Mouse (Mus musculus): ENCODE results near the gene Map4k1.
A peak's percentile ranks its signal among the peaks of the same experiment; 100 is the strongest.

The Map4k1 gene

DNA sequence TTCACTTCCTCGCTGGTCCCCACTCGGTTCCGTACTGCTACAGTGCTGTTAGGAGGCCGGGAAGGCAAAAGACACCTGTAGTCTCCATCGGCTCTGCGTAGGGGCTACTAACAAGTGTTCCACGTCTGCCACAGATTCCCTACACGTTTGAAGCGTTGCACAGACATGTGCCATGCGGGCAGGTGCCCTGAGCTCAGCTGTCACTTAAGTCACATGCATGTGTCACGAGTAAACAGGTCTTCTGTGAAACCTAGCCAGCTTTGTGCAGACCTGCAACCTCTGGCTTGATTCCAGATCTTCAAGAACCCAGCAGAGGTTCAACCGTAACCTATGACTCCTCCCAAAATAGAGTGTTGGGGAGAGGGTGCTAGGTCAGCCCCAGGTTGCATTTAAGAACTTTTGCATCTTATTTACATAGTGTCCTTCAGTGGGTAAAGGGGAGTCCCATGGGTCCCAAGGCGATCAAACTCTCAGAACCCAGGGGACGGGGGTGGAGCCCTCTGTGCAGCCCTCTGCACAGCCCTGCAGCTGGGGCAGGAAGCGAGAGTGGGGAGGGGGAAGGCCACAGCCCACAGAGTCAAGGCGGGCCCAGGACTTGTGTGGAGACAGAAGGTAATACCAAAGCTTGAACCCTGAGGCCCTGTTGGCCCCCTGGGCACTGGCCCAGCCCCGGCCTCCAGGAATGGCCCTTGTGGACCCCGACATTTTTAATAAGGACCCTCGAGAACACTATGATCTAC lies 594 bp downstream of the Map4k1 start:
- peak; percentile 24 to 26 for DNase-seq

DNA sequence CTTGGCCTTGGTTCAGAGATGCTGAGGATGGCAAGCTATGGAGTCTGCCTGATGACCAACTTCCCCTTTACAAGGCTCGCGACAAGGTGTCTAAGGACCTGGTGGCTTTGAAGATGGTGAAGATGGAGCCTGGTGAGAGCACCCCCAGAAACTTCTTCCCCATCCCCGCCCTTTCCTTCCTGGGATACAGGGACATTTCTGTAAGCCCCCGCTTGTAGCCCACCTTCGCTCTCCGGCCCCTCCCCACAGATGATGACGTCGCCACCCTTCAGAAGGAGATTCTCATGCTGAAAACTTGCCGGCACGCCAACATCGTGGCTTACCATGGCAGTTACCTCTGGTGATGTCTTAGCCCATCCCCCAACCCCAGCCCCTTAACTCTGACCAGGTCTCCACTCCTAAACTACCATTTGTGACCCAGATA lies 1.3 kb downstream of the Map4k1 start:
- DNase-seq = peak; percentile 28 to 30

DNA sequence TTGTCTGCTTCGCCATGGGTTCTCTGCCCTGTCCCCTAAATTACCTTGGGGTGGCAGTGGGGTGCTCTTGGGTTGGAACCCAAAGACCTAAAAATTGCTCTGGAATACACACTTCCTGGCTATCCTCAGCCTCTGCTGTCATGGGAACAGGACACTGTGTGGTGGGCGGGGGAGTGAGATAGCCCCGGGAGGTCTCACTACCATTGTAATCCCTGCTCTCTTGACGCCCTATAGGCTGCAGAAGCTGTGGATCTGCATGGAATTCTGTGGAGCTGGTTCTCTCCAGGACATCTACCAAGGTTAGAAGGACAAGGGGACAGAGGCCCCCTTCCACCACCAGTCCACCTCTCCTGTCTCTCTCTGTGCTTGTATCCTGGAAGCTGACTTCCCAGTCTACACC lies 2.0 kb downstream of the Map4k1 start:
- no peak for DNase-seq

DNA sequence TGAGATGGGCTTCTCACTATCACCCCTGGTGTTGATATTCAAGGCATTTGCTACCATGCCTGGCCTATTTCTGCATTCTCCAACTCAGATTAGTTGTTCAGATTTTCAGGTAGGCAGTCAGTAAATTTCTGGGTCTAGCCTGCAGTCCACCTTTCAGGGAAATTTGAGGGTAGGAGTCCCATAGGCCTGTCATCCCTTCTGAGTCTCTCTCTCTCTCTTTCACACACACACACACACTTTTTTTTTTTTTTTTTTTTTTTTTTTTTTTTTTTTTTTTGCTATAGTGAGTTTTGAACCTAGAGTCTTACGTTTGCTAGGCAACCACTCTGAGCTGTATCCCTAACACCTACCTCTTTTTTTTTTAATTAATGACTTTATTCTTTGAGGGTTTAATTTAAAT lies 2.6 kb downstream of the Map4k1 start:
- DNase-seq = no peak

DNA sequence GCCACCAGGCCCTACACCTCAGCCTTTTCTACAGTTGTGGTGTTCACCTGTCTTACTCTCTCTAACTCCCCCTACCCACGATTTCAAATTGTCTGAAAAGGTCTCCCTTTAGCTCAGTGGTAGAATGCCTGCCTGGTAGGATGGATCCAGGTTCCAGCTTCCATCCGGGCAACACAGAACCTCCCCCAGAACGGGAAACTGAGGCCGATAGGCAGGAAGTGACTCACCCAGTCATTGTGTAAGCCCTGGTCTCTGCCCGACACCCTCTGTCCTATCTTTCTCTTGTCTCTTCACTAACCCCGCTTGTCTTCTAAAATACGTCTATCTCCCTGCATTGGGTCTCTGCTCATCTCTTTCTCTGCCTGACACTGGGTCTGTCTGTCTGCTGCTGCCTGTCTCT lies 3.4 kb downstream of the Map4k1 start:
- no peak for DNase-seq

DNA sequence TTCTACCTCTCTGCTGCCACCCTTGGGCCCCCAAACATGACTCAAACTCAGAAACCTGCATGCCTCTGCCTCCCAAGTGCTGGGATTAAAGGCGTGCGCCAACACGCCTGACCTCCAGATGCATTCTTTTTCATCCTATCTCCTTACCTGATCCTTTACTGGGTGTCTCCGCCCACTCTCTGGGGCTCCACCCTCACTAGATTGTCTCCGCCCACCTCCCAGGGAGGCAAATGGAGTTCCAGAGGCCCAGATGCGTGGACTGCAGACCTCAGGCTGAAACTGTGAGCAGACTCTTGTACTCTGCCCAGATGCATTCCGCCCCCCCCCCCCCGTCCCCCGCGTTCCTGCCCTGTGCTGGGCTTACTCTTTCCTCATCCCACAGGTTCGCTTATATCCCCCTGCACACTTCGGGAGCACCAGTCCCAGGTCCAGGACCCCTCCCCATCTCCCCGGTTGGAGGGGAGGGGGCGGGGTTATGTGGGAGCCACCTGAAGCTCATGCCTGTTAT lies 9.0 kb downstream of the Map4k1 start:
- no peak for DNase-seq

DNA sequence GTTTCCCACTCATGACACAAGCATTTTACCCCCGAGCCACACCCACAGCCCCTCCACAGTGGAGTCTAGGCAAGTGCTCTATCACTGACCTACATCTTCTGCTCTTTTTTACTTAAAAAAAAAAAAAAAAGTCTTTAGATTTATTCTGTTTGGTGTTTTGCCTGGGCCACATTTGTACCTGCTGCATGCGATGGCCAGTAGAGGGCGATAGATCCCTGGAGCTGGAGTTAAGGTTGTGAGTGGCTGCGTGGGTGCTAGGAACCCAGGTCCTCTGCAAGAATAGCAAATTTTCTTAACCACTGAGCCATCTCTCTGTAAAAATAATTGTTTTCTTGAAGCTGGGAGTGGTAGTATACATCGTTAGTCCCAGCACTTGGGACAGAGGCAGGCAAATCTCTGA lies 9.8 kb downstream of the Map4k1 start:
- DNase-seq = no peak

DNA sequence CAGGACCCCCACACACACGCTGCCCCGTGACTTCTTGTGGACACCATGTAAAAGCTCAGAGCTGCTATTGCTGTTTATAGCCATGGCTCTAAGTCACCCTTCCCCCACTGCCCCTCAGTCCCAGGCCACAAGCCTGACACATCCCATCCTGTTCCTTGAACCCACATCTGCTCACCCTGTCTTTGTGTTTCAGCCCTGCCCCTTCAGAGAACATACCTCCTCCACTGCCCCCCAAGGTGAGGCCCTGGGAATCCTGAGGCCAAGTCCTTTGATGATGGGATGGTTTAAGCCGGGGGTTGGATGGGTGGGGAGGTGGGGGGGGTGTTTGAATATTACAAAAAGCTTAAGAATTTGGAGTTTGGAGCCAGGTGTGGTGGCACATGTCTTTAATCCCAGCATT lies 11.1 kb downstream of the Map4k1 start:
- no peak for DNase-seq

DNA sequence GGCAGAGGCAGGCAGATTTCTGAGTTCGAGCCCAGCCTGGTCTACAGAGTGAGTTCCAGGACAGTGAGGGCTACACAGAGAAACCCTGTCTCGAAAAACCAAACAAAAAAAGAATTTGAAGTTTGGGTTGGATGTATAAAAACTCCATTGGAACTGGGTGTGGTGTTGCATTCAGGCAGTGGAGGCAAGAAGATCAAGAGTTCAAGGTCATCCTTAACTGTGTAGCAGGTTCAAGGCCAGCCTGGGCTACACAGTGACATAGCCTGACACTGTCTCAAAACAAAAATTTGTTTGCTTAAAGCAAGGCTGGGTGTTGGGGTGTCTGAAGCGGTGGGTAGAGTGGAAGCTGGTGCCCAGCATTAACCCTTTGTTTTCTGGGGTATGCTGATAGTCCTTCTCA lies 11.6 kb downstream of the Map4k1 start:
- no peak for DNase-seq

DNA sequence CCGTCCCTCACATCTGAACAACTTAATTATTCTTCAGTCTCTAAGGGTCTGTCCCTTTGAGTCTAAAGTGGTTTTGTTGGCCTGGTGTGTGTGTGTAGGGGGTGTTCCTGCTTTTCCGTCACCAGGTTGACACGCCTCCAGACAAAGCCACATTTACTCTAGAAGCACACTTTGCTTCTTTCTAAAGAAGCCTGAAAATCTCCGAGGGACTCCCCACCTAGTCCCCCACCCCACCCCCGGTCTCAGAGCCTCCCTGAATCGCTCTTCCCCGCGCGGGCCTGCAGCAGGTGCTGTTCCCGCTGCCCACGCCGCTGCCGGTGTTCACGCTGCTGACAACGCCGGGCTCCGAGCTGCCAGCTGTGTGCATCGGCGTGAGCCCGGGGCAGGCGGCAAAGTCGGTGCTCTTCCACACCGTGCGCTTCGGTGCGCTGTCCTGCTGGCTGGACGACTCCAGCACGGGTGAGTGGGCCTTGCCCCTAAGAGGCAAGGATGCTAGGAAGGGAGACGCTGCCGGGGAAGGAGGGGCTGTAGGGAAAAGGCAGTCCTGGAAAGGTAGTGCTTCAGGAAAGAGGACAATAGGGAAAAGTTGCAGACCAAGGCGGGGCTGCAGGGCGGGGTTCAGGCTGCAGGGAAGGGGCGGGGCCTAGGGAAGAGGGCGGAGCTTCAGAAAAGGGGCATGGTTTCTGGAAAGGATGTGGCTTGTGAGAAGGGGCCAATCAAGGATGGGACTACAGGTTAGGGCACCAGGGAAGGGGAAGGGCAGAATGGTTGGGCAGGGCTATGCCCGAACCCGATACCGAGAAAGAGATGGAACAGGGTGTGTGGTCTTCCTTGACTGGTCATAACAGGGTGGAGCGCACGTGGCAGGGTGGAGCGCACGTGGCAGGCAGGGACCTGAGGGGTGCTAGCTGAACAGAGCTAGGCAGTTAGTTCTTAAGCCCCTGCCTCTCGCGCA lies 19.1 kb downstream of the Map4k1 start:
- DNase-seq = peak; percentile 24 to 44

DNA sequence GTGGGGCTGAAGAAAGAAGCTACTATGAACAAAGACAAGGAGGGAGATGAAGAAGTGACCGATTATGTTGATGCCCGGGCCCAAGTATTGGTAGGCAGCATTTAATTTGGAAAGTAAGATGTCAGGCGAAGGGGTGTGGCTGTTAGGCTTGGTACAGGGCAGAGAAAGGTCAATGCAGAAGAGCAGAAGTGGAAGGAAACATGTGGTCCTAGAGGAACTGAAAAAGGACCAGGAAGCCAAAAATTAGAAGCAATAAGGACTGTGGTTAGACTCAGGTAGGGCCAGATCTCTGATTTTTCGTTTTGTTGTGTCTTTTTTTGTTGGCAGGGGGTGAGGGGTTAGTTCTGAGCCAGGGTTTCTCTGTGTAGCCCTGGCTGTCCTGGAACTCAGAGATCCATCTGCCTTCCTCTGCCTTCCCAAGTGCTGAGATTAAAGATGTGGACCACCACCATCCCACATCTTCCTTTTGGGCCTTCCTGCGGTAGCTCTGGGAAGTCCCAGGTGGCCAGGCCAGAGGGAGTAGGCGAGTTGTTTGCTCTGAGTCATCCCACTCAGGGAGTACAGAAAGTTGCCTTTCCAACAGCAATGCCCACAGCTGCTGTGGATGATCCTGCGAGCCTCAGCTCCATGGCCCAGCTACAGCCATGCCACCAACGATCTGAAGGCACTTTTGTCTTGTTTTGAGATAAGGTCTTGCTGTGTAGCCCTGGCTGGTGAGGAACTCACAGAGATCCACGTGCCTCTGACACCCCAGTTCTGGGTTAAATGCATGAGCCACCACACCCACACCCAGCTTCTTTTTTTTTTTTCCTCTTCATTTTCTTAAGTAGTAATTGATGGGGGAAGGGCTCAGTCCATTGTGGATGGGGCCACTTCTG lies 25.6 kb downstream of the Map4k1 start:
- no peak for DNase-seq

DNA sequence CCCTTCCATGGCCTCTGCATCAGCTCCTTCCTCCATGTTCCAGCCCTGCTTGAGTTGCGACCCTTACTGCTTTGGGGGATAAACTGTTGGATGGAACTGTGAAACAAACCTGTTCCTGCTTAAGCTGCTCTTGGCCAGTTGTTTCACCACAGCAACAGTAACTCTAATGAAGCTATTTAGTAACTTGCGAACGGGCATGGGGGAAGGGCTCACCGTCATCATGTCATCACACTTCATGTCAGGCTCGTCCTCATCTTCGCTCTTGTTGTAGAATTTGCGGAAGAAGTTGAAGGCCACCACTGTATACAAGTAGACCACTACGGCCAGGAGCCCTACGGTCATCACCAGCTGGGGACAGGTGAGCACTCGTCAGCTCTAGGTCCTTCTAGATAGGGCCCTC lies 26.3 kb downstream of the Map4k1 start:
- DNase-seq = no peak

DNA sequence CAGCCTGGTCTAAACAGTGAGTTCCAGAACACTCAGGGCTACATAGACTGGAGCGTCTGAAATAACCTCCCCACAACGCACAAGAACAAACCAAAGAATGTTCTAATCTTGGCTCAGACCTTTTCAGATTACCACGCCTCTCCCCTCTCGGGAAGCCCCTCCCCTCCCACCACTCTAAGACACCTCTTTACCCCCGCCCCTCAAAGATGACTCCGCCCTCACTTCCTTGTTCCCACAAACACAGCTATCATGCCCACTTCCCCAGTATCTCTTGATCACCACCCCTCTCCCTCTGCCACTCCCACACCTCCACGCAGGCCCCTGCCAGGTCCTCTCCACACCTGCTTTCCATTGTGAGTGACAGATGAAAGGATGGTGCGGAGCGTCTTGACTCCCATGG lies 26.9 kb downstream of the Map4k1 start:
- no peak for DNase-seq

DNA sequence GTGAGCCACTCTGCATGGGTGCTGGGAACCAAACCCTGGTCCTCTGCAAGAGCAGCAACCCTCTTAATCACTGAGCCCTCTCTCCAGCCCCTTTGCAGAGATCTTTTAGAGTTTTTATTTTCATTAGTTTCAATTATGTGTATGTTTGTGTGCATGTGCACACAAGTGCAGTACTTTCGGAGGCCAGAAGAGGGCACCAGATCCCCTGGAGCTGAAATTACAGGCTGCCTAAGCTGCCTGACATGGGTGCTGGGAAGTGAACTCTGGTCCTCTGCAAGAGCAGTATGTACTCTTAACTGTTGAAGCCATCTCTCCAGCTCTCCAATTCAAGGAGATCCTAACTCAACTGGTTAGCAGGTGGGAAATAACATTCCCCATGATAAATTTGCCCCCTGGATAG lies 33.1 kb downstream of the Map4k1 start:
- no peak for DNase-seq

DNA sequence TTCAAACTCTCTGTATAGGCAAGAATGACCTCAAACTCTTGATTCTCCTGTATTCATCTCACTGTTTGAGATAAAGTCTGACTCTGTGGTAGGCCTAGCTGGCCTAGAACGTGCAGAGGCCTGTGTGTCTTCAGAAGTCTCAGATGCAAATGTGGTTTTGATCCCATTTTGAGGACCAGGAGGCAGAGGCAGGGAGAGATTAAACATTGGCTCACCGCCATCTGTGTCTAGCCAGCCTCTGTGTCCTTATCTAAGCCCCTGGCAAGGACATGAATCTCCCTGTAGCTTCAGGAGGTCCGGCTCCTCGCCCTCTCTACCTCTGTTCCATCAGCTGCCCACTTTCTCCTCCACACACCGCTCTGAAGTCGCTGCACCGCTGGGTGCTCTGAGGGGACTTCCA lies 34.6 kb downstream of the Map4k1 start:
- no peak for DNase-seq

DNA sequence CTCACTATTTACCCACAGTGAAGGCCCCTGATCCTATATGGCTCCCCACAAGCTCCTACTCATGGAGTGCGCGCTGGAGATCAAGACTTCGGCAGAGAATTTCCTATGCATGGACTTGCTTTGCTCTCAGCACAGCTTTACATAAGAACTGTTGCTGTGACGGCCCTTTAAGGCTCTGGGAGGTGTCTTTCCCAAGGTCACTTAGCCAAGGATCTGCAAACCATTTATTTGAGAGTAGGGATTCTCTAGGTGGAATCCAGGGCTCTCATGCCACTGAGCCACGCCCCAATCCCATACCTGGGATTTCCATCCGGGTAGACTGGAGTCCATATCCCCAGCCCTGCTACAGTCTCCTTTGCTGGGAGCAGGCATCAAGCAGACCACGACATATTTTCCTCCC lies 35.4 kb downstream of the Map4k1 start:
- no peak for DNase-seq

DNA sequence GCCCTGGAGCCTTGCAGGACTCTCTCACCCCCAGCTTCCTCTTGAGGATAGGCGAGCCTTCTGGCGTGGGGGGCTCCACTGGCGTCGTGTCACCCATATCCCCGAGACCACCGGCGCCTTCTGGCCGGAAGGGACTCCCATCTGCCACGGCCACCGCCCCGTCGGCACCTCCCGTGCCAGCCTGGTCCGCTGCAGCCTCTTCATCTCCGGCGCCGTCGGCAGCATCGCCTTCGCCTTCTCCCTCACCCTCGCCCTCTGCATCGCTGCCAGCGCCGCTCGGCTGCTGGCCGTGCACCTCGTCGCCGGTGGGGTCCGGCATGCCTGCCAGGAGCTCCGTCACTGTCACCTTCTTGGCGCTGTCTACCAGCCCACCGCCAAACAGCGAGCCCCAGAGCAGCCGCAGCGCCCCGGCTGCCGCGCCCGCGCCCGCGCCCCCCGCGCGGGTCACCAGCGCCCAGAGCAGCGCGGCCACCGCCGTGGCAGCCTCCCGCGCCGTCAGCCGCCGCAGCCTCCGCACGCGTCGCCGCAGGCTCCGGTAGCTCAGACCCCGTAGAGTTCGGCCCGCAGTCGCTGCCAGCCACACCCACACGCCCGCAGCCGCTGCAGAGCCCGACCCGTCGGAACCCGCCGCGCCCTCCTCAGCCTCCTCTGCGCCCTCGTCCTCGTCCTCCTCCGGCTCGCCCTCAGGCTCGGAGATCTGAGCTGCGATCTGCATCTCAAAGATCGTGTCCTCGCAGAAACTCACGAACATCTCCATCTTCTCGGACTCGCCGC lies 37.8 kb downstream of the Map4k1 start:
- peak; percentile 28 to 36 for DNase-seq

DNA sequence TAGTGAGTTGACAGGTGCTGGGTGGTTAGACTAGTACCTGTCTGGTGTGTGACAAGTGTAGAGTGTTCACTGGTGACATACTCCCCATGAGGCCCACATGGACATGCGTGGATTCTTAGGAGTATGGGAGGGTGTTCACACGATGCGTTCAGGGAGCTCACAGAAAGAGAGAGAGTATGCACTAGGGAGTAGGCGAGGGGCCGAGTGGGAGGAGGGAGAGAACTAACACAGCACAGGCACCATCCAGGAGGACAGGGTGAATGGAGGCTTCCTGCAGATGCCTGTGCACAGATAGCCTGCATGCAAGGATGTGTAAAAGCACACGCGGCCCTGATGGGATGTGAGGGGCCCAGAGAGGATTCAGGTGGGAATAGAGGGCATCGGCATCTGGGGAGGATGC lies 40.6 kb downstream of the Map4k1 start:
- no peak for DNase-seq

DNA sequence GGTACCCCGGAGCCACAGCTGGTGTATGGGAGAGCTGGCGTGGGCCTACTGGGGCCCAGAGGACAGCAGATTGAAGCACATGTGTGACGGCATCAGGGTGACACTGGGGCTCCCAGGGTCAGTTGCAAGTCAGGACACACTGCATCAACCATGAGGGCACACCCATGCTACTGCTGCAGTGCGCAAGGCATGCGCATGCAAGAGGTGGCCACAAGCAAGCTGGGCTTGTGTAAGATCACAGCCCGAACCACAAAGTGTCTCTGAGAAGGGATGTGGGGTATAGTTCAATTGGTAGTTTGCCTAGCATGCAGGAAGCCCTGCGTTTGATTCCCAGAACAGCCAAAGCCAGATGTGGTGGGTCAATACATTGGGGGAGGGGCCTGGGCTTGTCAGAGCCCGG lies 41.7 kb downstream of the Map4k1 start:
- no peak for DNase-seq

DNA sequence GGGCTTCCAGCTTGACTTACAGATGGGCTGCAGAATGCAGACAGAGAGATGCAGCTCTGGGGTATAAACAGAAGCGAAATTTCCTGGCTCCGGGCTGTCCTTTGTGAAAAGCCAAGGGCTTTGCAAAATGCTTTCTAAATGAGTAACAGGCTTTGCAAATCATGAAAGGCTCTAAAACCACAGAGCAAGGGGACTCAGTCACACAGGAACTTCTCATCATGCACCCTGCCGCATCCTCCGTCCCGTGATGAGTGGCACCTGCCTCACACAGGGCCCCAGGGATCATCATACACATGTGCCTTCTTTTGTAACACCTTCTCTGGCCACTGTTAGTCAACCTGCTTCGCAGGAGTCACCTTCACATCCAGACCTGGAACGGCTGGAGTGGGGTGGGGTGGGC lies 43.7 kb downstream of the Map4k1 start:
- no peak for DNase-seq

DNA sequence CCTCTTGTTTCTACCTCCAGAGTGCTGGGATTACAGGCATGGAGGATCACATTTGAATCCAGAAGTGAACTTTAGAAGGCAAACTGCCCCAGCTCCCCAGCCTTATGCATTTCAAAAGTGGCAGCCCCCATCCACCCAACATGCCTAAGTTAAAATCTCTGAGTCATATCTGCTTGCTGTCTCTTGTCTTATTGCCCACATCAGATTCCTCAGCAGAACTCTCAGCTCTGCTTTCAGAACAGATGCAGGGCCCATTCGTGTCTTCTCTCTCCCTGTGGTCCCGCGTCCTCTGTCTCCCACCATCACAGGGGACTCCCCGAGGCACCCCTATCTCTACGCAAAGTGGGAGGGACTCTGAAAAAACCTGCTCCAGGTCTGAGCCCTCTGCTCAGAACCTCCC lies 44.3 kb downstream of the Map4k1 start:
- no peak for DNase-seq

DNA sequence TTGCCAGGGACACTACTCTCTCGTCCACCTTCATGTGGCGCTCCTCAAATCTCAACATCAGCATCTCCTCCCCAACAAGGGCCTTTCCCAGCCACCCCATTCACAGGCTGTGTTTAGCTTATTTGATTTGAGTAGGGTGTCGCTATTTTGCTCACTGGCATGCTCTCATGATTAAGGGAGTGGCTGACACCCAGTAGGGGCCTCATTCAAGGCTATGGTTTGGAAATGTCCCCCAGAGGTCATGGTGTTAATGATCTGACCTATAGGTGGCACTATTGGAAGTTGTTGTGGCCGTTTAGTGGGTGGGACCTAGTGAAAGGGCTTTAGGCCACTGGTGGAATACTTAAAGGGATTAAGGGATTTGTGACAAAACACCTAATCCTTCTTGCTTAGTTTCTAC lies 45.0 kb downstream of the Map4k1 start:
- no peak for DNase-seq

Data from cerebellum, postnatal 14 days (tissue).